Mouse (Mus musculus) adrenal gland (tissue): ENCODE results near the gene Iqschfp.

ENCODE experiments used
- intact Hi-C: fragments of 180-260 bp; cut with DNase I; formaldehyde crosslinking; loops from one replicate; pipeline ENCODE4 v1.15.1; 2025

Iqschfp gene

GRCm38 (mm10) chr3:68517236-68517635, 625.2 kb downstream of the Iqschfp start:
- intact Hi-C loops: no loop called here

DNA sequence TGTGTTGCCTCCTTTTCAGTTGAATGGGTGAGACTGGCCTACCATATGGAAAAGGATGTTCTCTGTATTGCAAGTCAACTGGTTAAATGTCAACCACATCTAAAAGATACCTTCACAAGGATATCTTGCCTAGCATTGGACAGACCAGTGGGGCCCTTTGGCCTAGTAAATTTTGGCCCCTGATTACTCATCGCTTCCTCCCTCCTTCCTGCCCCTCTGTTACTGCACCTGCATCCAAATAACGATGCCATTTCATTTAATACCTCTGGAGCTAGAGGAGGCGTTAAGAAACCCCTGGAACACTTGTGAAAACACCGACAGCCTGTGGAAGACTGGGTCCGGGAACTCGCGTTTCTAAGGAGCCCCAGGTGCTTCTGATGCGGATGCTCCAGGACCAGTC, 626.0 kb downstream of the Iqschfp start:
- intact Hi-C loops: no loop called here

DNA sequence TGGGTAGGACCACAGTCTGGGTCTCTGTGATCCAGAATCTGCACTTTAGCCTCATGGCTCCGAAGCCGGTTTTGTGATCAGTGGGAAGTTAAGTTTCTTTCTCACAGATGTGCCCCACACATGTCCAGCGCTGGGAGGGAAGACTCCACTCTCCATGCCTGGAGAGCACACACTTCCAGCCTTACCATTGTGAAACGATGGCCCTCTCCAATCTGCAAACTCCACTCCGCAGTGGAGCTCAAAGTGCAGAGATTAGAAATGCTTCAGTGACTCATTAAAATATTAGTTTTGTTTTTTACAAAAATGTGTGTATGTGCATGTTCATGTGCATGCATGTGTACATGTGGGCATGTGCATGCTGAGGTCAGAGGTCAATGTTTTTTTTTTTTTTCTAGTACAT, 626.6 kb downstream of the Iqschfp start:
- intact Hi-C loops: no loop called here

- intact Hi-C loops: no loop called here
Observed at GRCm38 (mm10) chr3:68525361-68525878, 633.4 kb downstream of the Iqschfp start.

DNA sequence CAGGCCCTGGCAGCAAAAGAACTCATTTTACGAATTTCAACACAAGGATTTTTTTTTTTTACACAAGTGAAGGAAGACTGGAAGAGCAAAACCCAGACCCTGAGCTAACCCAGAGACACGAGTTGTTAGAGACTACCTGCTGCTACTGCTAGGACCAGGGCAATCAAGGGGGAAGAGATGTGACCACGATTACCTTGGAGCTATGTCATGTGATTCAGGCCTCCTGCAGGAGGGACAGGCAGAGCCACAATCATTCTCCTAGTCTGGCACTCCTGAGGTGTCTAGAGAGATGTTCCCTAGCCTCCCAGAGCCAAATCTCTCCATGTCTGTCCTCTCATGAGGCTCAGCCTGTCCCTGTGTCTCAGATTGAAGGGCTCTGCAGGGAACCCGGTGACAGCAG, 634.4 kb downstream of the Iqschfp start:
- intact Hi-C loops: no loop called here

GRCm38 (mm10) chr3:68527182-68527581, 635.1 kb downstream of the Iqschfp start:
- intact Hi-C loops: no loop called here

GRCm38 (mm10) chr3:68531908-68532307, 639.9 kb downstream of the Iqschfp start:
- intact Hi-C loops: no loop called here

- intact Hi-C loops: no loop called here
Observed at GRCm38 (mm10) chr3:68534571-68535051, 642.6 kb downstream of the Iqschfp start.

DNA sequence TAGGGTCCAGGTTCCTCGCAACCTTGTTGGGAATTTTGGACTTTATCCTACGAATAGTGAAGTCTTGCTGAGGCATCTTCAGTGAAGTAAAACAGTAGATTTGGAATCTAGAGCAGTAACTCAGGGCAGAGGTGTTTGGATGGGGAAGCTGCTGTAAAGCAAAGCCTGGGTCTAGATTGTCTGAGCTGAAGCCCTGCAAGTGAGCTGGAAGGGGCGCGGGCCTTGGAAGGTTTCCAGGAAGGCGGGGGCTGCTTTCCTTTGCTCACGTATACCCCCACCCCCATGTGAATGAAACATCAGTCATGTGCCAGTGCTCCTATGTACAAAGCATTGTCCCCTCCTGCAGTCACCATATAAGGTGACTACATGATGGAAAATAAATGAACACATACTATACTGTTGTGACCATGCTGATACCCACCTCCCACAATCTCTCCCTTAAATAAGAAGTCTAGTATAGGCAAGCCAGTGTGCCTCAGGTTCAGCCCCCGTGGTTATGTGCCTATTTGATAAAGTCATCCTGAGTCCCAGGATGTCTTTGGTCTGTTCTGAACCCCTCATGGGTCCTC, 643.2 kb downstream of the Iqschfp start:
- intact Hi-C loops: no loop called here

DNA sequence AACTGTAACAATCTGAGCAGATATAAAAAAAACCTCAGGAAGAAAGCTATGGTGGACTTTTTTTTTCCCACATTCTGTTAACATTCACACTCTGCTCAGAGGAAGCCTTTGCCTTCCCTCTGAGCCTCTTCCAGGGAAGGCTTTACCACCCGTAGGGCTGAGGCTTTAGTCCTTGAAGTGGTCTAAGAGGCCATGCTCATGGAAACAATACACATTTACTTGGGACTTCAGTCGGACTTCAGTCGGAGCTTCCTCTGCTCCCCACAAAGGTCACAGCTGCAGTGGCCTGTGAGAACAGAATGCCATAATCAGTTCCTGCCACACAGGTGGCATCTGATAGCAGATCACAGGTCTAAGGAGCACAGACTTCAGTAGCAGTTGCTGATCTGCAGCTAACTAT, 644.0 kb downstream of the Iqschfp start:
- intact Hi-C loops: no loop called here

- intact Hi-C loops: loop anchor here (2.0 to 10.0 kb wide), 2 partner anchors 47 to 485 kb away; no protein-coding TSS in a partner anchor
Observed at GRCm38 (mm10) chr3:68541688-68542087, 649.7 kb downstream of the Iqschfp start.

- intact Hi-C loops: loop anchor here (2.0 to 10.0 kb wide), 2 partner anchors 48 to 486 kb away; no protein-coding TSS in a partner anchor
Observed at GRCm38 (mm10) chr3:68542944-68543501, 651.0 kb downstream of the Iqschfp start.

DNA sequence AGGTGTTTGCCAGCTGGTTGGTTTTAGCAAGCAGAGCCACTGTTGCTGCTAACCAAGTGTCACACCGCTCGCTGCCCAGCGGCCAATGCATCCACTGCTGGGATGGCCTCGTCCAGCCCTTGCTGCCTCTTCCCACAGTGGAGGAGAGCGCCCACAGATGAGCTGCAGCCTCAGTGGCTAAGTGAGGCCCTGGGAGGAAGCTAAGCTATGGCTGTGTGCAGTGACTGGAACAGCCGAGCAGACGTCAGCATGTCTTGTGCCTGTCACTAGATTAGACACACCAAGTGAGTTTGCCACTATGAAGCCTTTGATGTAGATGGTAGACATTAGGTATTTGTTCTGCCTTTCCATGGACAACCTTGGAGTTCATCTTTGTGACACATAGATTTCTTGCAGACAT, 652.8 kb downstream of the Iqschfp start:
- intact Hi-C loops: loop anchor here (10.0 kb wide), 1 partner anchor 50 kb away; no protein-coding TSS in a partner anchor

- intact Hi-C loops: loop anchor here (10.0 kb wide), 1 partner anchor 51 kb away; no protein-coding TSS in a partner anchor
Observed at GRCm38 (mm10) chr3:68545898-68546297, 653.9 kb downstream of the Iqschfp start.

DNA sequence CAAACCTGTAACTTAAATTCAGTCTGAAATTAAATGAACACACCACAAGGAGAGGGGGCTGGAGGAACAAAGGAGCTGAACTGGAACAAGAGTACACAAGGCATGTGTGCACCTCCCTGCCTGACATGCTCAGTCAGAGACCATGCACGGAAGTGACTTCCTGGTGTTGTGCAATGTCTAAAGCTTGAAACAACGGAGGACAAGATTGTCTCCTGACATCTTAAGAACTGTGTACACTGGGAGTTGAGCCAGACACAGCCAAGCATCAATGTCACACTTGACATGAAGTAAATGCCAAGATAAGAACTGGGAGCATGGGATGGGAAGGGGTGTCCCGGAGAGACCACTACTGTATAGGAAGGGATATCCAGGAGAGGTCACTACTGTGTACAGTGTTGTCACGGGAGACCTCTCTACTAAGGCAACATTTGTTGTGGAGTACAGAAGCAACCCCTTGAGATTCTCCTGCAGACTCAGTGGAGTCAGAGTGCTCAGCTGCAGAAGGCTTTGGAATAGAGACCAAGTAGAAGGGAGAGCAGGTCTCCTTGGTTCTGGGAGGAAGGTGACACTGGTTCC, 663.1 kb downstream of the Iqschfp start:
- intact Hi-C loops: no loop called here

- intact Hi-C loops: no loop called here
Observed at GRCm38 (mm10) chr3:68556891-68557290, 664.9 kb downstream of the Iqschfp start.

DNA sequence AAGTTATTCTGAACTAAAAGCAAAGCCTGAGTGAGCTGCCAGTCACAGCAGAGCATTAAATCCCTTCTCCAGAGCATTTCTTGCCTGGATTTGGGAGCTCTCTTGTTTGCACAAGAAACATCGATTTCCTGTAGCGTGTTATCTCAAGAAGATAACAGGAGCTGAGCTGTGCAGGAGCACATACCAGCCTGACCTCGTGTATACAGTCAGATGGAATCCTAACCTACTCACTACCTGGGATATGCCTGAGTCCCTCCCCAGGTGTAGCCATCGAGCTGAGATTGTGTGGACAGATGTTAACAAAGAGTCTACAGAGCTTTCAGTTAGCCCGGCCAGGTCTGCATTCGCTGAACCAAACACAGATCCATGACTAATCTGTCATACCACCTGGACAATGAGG, 666.7 kb downstream of the Iqschfp start:
- intact Hi-C loops: no loop called here

DNA sequence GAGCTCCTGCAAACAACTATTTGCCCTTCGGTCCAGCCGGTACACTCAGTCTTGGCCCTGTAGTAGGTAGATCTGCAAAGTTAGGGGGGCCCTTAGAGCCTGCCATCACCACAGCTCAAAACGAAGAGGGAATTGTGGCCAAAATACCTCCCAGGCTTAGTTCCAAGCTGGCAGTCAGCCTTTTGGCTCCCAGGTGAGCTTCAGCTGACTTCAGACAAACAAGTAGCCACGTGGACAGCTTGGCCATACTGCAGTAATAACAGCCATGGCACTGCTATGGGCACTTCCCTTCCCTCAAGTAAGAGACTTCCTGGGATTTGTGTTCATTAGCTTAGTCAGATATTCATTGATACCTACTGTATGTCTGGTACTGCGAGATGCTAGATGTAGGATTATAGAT, 668.0 kb downstream of the Iqschfp start:
- intact Hi-C loops: no loop called here

GRCm38 (mm10) chr3:68562838-68563237, 670.8 kb downstream of the Iqschfp start:
- intact Hi-C loops: no loop called here

DNA sequence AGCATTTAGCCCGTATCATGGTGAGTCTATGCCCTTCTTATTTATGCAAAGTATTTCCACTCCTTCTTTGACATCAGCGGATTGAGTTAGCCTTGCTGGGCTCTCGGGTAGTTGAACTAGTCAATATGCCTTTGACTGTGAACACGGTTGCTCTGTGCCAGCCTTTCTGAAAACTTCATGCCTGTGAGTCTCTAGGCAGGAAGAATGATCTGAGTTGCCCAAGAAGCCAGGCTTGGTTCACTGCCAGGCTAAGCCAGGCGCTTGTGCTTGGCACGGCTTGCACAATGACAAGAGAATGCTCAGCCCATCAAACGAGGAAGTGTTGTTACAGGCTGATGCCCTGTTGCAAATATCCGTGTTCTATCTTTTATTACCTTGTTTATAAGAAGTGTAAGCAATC, 671.9 kb downstream of the Iqschfp start:
- intact Hi-C loops: no loop called here

GRCm38 (mm10) chr3:68564978-68565674, 673.1 kb downstream of the Iqschfp start:
- intact Hi-C loops: no loop called here

DNA sequence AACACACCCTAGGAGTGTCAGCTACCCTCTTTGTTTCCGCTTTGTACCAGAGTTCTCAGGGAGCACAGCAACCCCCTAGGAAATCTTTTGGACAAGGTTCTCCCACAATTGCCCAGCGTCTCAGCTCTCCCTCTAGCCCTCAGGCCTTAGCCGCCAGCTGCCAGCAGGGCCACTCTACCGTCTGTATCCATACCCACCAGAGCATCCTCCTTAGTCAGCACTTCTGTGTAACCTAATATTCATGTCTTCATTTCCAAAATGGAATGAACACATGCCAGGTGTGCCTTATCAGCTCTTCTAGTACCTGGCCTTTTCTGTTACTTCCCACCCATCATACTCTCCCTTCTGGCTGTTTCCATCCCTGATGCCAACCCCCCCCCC, 673.6 kb downstream of the Iqschfp start:
- intact Hi-C loops: no loop called here
